Mouse (Mus musculus) spleen, postnatal 10 days (tissue): ENCODE results near the gene Cog7.
A peak's percentile ranks its signal among the peaks of the same experiment; 100 is the strongest.

Source experiments
- DNase-seq, 2 experiments: peaks; one replicate each; pipeline ENCODE4 v3.0.0; 2021 to 2022; ENCODE audit warnings: low spot score in 2 of 2

Cog7 gene

DNA sequence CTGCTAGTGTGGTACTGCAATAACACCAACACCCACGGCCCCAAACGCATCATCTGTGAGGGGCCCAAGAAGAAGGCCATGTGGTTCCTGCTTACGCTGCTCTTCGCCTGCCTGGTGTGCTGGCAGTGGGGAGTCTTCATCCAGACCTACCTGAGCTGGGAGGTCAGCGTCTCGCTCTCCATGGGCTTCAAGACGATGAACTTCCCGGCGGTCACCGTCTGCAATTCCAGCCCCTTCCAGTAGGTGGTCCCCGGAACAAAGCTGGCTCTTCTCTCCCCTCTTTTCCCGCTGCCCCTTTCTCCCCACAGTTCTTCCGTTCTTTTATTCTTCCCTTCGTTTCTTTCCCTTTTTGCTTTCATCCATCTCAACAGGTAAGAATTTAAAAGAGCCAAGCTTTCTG, 82.2 kb downstream of the Cog7 start:
- DNase-seq, result peak in 1 of 2 experiments; percentile 56

DNA sequence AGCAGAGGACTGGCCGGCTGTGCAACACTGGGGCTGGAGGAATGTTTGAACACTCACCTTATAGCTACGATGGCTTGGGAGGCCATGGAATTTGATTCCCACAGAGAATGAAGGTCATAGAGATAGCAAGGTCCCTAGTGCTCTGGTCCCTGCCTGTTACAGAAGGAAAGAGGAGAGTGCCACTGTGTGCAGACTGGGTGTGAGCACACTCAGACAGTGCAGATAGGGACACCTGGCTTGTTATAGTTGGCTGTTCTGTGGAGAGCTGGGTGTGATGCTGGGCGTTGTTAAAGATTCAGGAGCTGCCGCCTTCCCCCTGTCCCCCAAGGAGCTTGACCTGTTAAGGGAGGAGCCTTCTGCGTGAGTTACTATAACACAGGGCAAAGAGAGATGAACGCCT, 84.8 kb downstream of the Cog7 start:
- DNase-seq, result no peak

DNA sequence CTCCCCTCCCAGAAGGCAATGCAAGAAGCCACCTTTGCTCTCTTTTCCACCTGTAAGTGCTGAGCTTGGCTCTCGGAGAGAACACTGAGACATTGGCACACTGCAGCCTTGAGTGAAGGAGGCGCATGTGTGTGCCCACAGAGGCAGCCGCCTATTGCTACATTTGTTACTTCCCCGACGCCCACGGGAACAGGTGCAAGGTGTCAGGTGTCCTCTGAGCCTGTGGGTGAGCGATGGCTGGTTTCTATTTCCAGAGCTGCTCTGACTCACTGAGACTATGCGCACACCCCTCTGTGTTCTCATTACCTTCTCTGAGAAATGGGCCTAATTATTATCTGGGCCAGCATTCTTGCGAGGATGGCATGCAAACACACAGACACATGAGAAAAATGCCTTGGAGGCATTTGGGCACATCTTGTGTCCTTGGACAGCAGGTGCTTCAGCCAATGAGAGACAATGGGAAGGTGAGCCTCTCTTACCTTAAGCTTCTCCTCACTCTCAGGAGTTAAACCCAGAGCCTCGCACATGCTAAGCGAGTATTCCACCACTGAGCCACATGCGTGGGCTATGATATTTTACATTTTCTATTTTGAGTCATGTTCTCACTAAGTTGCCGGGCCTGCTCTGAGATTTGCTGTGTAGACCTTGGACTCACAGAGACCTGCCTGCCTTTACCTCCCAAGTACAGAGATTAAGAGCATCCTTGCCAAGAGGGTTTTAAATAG, 90.7 kb downstream of the Cog7 start:
- no peak for DNase-seq

DNA sequence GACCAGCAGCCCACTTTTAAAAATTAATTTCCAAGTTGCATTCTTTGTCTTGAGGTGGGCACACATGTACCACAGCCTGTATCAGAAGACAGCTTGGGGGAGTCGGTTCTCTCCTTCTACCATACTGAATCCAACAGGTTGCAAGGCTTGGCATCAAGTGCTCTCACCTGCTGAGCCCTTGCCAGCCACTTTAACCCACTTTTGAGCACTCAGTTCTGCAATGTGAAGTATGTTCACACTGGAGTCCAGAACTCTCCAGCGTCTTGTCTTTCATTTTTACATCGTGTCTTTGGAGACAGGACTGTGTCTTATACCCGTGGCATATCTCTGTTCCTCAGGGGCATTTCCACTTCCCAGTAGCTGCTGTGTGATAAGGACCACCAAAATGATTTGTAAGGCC, 101.3 kb downstream of the Cog7 start:
- DNase-seq, result no peak

DNA sequence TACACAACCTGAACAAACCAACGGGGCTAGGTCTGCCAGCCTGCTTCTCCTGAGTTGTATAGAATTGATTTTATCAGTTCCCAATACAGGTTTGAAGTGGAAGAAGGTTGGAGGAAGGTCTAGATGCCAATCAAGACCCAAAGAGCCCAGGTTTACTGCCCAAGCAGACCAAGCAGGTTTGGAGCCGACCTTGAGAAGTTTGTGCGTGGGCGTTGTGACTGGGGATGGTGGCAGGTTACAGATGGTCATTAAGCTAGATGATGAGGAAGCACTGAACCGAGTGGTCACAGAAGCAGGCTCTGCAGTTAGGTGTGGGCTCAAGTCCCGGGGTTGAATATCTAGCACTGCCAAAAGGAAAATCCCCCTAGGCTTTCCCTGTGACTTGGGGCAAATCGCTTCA, 106.7 kb downstream of the Cog7 start:
- no peak for DNase-seq

DNA sequence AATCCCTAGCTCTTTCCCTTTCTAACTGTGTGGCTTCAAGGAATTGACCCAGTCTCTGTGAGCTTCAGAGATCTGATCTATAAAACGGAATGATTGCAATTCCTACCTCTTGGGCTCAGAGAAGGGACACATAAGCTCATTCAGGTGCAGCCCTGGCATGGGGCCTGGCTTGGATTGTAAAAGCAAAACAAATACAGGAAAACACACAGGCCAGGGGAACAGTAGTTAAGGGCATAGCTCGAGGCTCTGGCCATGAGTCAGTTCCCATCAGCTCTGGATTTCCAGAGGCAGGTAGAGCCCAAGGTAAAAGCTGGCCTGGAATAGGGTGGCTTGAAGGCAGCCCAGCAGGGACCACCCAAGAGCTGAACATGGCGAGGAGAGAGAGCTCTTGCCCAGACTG, 107.5 kb downstream of the Cog7 start:
- DNase-seq, result no peak

DNA sequence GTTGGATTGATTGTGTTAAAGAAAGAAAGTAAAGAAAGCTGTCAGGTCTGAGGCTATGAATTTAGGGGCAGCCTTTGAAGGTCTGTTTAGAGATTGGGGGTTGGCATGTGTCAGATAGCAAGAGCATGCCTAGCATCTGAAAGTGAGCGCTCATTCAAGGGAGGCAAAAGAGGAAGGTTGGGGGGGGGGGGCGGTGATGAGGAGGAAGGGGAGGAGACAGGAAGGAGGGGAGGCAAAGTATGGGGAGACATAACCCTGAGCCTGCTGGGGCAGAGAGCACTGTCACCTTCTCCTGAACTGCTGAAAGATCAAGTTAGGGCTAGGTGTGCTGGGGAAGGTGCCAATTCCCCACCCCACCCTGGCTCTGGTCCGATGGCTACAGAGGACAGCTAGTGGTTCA, 109.9 kb downstream of the Cog7 start:
- DNase-seq, result no peak

DNA sequence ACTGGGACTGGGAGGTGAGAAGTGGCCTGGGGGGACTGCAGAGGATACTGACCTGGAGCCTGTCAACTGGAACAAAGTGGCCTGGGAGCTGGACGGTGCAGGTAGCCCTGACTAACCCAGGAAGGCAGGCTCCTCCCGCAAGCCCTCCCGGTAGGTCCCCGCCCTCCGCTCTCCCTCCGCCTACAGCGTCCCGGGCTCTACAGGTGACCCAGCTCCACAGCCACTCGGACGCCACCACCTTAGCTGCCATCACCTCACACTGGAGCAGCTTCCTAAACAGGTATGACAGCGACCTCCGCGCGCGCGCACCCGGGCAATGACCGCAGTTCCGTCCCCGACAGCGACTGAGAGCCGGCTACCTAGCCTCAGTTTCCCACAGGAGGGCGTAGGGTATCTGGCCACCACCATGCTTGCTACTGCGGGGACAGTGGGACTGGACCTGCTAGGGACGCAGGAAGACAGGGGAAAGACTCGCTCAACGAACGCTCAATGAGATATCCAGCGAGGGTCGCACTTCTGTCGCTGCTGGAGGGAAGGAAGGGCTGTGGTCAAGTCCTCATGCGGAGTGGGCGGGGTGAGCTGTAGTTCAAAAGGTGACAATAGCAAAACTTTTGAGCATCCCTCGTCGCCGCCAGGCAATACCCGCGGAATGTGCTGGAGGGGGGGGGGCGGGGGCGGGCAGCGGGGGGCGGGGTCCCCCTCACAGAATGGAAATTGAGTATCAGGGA, 116.5 kb downstream of the Cog7 start, which contains the start of gene Scnn1b:
TSS of gene Scnn1b (plus strand) at position 181 of the 728 bp plus-strand sequence.
- DNase-seq, result no peak

DNA sequence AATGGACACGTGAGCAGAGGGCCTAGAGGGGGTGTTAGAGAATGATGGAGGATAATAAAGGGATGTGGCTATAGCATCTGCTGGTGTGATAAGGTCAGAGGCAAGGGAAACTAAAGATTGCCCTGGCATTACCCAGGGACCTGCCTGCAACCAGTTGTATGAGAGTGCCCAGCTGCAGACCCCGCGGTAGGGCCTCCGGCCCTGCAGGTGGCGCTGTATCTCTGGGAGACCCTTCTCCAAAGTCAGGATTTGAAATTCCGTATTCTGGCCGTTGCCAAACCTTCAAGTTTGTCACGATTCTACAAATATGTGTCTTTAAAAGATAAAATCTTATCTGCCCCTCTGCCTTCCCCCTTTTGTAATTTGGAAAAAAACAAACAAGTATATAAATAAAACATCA, 122.6 kb downstream of the Cog7 start:
- DNase-seq, result no peak

DNA sequence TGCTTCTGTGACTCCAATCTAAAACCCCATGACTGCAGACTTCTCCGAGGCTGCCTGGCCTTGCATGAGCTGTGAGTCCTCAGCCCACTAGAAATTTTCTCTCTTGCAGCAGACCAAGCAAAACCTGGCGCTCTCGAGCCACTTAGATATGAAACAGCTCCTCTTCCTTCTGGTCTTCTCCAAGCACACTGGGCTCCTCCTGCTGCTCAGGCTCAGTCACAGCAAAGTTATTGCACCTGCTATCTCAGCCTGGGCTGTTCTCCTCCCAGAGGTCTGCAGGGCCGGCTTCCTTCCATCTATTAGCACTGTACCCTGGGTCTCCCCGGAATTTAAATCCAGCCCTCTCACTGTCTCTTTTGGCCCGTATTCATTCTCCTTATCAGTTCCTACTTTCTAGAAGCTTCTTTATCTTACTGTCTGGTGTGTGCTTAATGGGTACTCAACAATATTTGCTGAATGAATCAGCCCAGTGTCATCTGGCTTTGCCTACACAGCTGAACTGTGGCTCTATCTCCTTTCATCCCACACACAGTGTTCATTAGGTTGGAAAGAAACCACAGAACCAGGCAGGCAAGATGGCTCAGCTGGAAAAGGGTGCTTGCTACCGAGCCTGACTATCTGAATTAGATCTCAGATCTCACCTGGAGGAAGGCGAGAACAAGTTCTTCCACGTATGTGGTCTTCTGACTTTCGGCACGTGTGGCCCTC, 124.2 kb downstream of the Cog7 start:
- no peak for DNase-seq

DNA sequence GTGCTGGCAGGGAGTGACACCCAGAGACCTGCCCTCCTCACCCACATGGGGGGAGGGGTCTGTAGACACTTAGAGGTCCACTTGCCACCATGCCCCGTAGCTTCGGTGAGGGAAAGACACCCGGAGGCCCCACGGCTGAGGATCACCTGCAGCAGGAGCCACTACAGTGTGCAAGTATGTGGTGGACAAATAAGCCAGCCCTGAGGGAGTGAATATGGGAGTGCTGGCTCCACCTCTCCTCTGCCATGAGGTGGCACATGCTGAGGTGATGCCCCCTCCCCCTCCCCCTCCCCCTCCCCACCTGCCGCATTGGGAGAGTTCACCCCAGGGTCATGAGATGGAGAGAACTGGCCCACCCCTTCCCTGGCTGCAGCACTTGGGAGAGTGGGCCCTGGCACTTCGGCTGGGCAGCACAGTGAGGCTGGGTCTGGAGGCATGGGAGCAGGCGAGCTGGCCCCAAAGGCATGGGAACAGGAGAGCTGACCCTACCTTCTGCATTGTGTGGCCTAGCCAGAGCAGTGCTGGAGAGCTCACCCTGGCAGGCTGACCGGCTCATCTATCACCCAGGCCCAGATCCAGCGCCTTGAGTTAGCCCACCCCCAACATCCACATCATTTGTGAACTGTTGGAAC, 132.9 kb downstream of the Cog7 start:
- no peak for DNase-seq

DNA sequence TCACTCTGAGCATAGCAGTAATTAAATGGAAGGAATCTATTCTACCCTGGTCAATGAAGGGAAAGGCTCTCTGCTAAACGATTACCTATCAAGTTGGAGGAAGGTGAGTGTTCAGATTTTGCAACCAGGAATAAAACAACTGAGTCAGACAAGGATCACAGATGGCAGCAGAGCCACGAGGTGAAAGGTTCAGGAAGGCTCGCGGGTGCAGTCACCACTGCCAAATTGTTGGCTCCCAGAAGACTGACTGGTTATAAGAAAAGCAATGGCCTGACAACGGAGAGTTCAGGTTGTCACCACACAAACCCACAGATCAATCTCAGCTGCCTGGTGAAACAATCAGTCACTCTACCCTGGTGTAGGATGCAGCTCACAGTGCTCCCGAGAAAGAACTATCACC, 135.5 kb downstream of the Cog7 start:
- DNase-seq, result no peak

DNA sequence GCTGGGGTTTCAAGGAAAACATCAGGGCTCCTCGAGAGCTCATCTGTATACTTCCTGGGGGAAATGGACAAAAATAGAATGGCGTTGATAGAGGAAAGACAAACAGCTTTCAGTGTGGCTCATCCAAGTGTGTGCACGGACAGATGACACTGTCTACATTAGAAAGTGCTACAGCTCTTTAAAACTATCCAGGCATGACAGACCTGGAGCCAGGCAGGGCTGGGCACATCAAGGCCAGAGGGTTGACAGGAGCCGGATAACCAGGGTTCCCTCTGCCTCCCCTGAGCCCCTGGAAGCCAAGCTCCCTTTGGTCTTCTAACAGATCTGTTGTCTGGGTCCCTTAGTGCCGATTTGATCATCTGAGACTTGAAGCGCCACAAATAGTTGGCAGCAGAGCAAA, 139.3 kb downstream of the Cog7 start:
- DNase-seq, result no peak

DNA sequence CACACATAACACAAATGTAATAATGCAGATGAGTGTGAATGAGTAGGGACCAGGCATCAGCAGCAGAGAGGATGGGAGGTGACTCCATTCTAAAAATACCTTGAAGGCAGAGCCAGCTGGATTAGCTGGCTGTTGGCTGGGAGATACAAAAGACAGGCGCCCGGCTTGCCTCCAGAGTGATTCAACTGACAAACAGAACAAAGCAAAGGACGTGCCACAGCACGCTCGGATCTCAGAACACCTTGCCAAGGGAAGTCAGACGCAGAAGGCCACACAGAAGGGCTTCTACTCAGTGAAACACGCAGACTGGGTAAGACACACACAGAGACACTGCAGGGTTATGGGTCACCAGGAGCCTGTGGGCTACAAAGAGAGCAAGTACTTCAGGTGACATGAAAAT, 140.7 kb downstream of the Cog7 start:
- no peak for DNase-seq

DNA sequence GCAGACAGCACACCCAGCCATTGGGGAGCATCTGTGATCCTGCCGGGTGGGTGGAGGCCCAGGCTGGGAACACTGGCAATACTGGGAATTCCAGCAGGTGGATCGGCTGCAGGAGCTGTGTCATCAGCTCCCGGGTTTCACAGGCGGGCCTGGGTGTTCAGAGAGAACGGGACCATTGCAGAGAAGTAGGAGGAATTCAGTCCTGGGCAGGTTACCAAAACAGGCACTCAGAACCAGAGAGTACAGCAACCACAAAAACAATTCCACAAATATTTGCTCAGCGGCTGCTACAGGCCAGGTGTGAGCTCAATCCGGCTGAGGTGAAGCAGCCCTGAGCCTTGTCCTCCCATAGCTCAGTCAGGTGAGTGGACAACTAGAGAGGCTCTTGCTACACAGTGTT, 144.7 kb downstream of the Cog7 start:
- DNase-seq, result no peak

DNA sequence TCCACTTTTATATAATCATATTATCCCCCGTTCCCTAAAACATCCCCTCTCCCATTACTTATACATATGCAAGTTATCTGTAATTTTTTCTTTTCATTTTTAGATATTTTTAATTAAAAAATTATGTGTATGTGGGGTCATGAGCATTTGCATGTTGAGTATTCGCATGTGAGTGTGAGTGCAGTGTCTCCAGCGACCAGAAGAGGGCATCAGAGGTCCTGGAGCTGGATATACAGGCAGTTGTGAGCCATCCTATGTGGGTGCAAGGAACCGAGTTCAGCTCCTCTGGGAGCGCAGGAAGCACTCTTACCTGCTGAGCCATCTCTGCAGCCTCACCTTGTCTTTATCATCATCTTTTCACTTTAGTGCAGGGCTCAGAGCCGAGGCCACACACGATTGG, 146.1 kb downstream of the Cog7 start:
- no peak for DNase-seq
